Mouse (Mus musculus): ENCODE measurements around the gene Ankrd60. TPM values are rescaled to one million over a fixed set of nuclear protein-coding genes. Genes with fewer than 3 reads are reported as not detected.

Ankrd60 gene
- total and polyA plus RNA-seq, 2 experiments from 2014 or later = not detected

DNA sequence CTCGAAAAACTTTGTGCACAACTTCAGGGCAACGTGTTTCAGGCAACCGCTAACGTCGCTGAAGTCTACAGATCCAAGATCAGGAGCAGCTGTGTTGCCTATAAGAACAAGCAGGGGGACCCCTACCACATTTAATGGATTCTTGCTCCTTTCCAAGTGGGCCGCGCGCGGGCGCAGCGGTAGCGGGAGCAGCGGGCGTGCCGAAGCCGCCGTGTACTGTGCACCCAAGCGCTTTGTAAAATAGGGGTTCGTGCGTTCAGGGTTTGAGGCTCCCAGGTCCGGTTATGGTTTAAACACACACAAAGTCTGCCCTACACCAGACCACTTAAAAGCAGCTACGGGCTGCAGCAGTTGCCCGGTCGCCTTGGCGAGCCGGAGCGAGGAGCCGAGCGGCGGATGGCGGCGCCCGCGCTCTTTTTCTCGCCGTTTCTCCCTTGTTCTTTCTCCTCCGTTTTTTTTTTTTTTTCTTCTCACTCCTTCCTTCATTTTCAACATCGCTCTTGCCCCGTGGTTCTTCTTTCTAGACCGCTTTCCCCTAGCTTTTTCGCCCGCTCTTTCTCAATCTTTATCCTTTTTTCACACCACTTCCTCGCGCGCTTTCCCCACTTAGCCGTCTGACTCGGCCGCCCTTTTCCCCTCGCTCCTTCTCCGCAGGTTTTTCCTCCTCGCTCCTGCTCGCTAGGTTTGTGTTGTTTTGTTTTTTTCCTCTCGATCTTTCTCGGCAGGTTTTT, 7.4 kb upstream of the Ankrd60 start:
- TF ChIP-seq CTCF (IDR thresholded peaks at IDR 0.05; ENCODE audit: low read depth) = peak; percentile 75
- Histone ChIP-seq H3K27me3 (ENCODE audit: insufficient read depth, low read length) (peaks cover 3% of the 10 kb centered on the region; the same call in 1 of the 2 replicates), H3K4me2 (ENCODE audit: low read depth, low read length) (peak overlapping the region; percentile 73), H3K9ac (replicated peaks; ENCODE audit: low read length) (peak overlapping the region; percentile 33; the same call in 1 of the 2 replicates), H3K4me3 (ENCODE audit: low read length) (peak overlapping the region; percentile 40), H3K9me3 (ENCODE audit: low read length) (no peaks in the 10 kb centered on the region), H3K4me1 (ENCODE audit: insufficient read depth, low read length) (no peaks in the 10 kb centered on the region), H3K36me3 (ENCODE audit: insufficient read depth, low read length) (no peaks in the 10 kb centered on the region), H3K27ac (no peak overlapping the region)
- DNase-seq (ENCODE audit: low spot score) (peak; percentile 92), ATAC-seq (peak; percentile 87)
- under 1% methylated on average over 54 of the region's 54 CpGs for WGBS

- no peak for DNase-seq (ENCODE audit: low spot score)
- Histone ChIP-seq H3K4me2 (ENCODE audit: low read depth, low read length) (no peak overlapping the region), H3K4me3 (ENCODE audit: low read length) (no peak overlapping the region), H3K27ac (no peak overlapping the region), H3K4me1 (ENCODE audit: insufficient read depth, low read length) (no peaks in the 10 kb centered on the region), H3K9ac (replicated peaks; ENCODE audit: low read length) (no peak overlapping the region), H3K27me3 (ENCODE audit: insufficient read depth, low read length) (peaks cover 3% of the 10 kb centered on the region; the same call in 1 of the 2 replicates), H3K36me3 (ENCODE audit: insufficient read depth, low read length) (no peaks in the 10 kb centered on the region), H3K9me3 (ENCODE audit: low read length) (no peaks in the 10 kb centered on the region)
- no peak for ATAC-seq
- no peak for TF ChIP-seq CTCF (IDR thresholded peaks at IDR 0.05; ENCODE audit: low read depth)
- 38% methylated on average over 15 of the region's 15 CpGs for WGBS
Observed at GRCm38 (mm10) chr2:173584361-173584760, 6.2 kb upstream of the Ankrd60 start.

GRCm38 (mm10) chr2:173583455-173583854, 5.3 kb upstream of the Ankrd60 start:
- no peak for ATAC-seq
- no peak overlapping the region for H3K4me2 ChIP-seq (ENCODE audit: low read depth, low read length)
- no peaks in the 10 kb centered on the region for H3K4me1 ChIP-seq (ENCODE audit: insufficient read depth, low read length)
- no peak overlapping the region for H3K4me3 ChIP-seq (ENCODE audit: low read length)
- 42% methylated on average over 5 of the region's 5 CpGs for WGBS
- H3K27ac ChIP-seq = no peak overlapping the region
- no peaks in the 10 kb centered on the region for H3K36me3 ChIP-seq (ENCODE audit: insufficient read depth, low read length)
- peak; percentile 75 for TF ChIP-seq CTCF (IDR thresholded peaks at IDR 0.05; ENCODE audit: low read depth)
- H3K27me3 ChIP-seq (ENCODE audit: insufficient read depth, low read length) = peaks cover 3% of the 10 kb centered on the region; the same call in 1 of the 2 replicates
- H3K9ac ChIP-seq (replicated peaks; ENCODE audit: low read length) = no peak overlapping the region
- DNase-seq (ENCODE audit: low spot score) = peak; percentile 63
- no peaks in the 10 kb centered on the region for H3K9me3 ChIP-seq (ENCODE audit: low read length)

- H3K4me1 ChIP-seq (ENCODE audit: insufficient read depth, low read length) = no peaks in the 10 kb centered on the region
- no peak overlapping the region for H3K4me3 ChIP-seq (ENCODE audit: low read length)
- H3K27ac ChIP-seq = no peak overlapping the region
- no peak overlapping the region for H3K9ac ChIP-seq (replicated peaks; ENCODE audit: low read length)
- H3K4me2 ChIP-seq (ENCODE audit: low read depth, low read length) = no peak overlapping the region
- WGBS = 92% methylated on average over 3 of the region's 3 CpGs
- no peaks in the 10 kb centered on the region for H3K36me3 ChIP-seq (ENCODE audit: insufficient read depth, low read length)
- peaks cover 3% of the 10 kb centered on the region; the same call in 1 of the 2 replicates for H3K27me3 ChIP-seq (ENCODE audit: insufficient read depth, low read length)
- ATAC-seq (no peak), DNase-seq (ENCODE audit: low spot score) (no peak)
- TF ChIP-seq CTCF (IDR thresholded peaks at IDR 0.05; ENCODE audit: low read depth) = no peak
- H3K9me3 ChIP-seq (ENCODE audit: low read length) = no peaks in the 10 kb centered on the region
Observed at GRCm38 (mm10) chr2:173582903-173583302, 4.7 kb upstream of the Ankrd60 start.

GRCm38 (mm10) chr2:173581096-173581495, 2.9 kb upstream of the Ankrd60 start:
- H3K36me3 ChIP-seq (ENCODE audit: insufficient read depth, low read length) = no peaks in the 10 kb centered on the region
- H3K27ac ChIP-seq = no peak overlapping the region
- H3K4me3 ChIP-seq (ENCODE audit: low read length) = no peak overlapping the region
- no peak for TF ChIP-seq CTCF (IDR thresholded peaks at IDR 0.05; ENCODE audit: low read depth)
- no peak overlapping the region for H3K4me2 ChIP-seq (ENCODE audit: low read depth, low read length)
- DNase-seq (ENCODE audit: low spot score) (peak; percentile 48), ATAC-seq (no peak)
- H3K9me3 ChIP-seq (ENCODE audit: low read length) = no peaks in the 10 kb centered on the region
- H3K4me1 ChIP-seq (ENCODE audit: insufficient read depth, low read length) = no peaks in the 10 kb centered on the region
- H3K27me3 ChIP-seq (ENCODE audit: insufficient read depth, low read length) = peaks cover 7% of the 10 kb centered on the region; the same call in 1 of the 2 replicates
- H3K9ac ChIP-seq (replicated peaks; ENCODE audit: low read length) = no peak overlapping the region

DNA sequence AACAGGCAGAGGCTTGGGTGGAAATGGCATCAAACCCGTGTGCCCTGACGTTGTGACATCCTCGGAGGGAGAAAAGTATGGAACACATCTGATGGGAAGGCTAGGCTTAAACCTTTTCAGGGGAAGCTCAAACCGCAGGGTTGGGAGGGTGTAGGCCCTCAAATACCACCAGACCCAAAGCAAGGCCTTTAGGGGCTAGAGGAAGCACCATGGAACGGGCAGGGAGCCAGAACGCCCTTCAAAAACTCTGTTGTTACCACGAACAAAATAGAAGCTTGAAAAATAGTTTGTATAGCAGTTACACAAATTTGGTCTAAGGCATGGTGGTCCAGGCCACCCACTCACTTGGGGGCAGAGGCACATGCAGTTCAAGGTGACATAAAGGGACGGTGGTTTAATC, 430 bp upstream of the Ankrd60 start:
- Histone ChIP-seq H3K9ac (replicated peaks; ENCODE audit: low read length) (no peak overlapping the region), H3K4me1 (ENCODE audit: insufficient read depth, low read length) (no peaks in the 10 kb centered on the region), H3K27me3 (ENCODE audit: insufficient read depth, low read length) (peaks cover 7% of the 10 kb centered on the region; the same call in 1 of the 2 replicates), H3K4me3 (ENCODE audit: low read length) (peak overlapping the region; percentile 41), H3K27ac (no peak overlapping the region), H3K36me3 (ENCODE audit: insufficient read depth, low read length) (no peaks in the 10 kb centered on the region), H3K9me3 (ENCODE audit: low read length) (no peaks in the 10 kb centered on the region), H3K4me2 (ENCODE audit: low read depth, low read length) (peak overlapping the region; percentile 68)
- no peak for TF ChIP-seq CTCF (IDR thresholded peaks at IDR 0.05; ENCODE audit: low read depth)
- no peak for DNase-seq (ENCODE audit: low spot score)
- ATAC-seq = 0 out of 2 replicates have a peak, but pooled peaks have one; percentile 14
- 22% methylated on average over 8 of the region's 8 CpGs for whole genome bisulfite sequencing

GRCm38 (mm10) chr2:173564179-173564578, 14.0 kb downstream of the Ankrd60 start:
- no peaks in the 10 kb centered on the region for H3K9me3 ChIP-seq (ENCODE audit: low read length)
- WGBS = 43% methylated on average over 9 of the region's 9 CpGs
- H3K4me2 ChIP-seq (ENCODE audit: low read depth, low read length) = no peak overlapping the region
- no peaks in the 10 kb centered on the region for H3K4me1 ChIP-seq (ENCODE audit: insufficient read depth, low read length)
- H3K36me3 ChIP-seq (ENCODE audit: insufficient read depth, low read length) = no peaks in the 10 kb centered on the region
- DNase-seq (ENCODE audit: low spot score) (peak; percentile 54), ATAC-seq (no peak)
- no peaks in the 10 kb centered on the region for H3K27me3 ChIP-seq (ENCODE audit: insufficient read depth, low read length)
- no peak overlapping the region for H3K27ac ChIP-seq
- no peak overlapping the region for H3K4me3 ChIP-seq (ENCODE audit: low read length)
- peak; percentile 40 for TF ChIP-seq CTCF (IDR thresholded peaks at IDR 0.05; ENCODE audit: low read depth)
- no peak overlapping the region for H3K9ac ChIP-seq (replicated peaks; ENCODE audit: low read length)

All from hindbrain, postnatal 0 days (tissue).